Mouse (Mus musculus) midbrain, postnatal 0 days (tissue): ENCODE data around the gene Kif12. TPM values are rescaled to one million over a fixed set of nuclear protein-coding genes. Genes with fewer than 3 reads are reported as not detected.
A peak's percentile ranks its signal among the peaks of the same experiment; 100 is the strongest.

ENCODE experiments used
- ATAC-seq: fragments of 200-750 bp; cut with Nextera tagmentation; 2 replicates; pipeline ENCODE4 v1.8.0; 2017; ENCODE audit warnings: moderate number of reproducible peaks, mild to moderate bottlenecking, moderate TSS enrichment, moderate library complexity; ENCODE audit not compliant: low FRiP score
- DNase-seq: peaks from one replicate; pipeline ENCODE4 v3.0.0-alpha.2; 2015; ENCODE audit warnings: low spot score
- H3K27ac ChIP-seq: fragments of 300-500 bp; sonication (generic); 2 replicates; pipeline ENCODE4 v1.5.1; 2014; ENCODE audit warnings: low read depth, mild to moderate bottlenecking, low read length, mixed read lengths
- H3K27me3 ChIP-seq: fragments of 300-500 bp; sonication (generic); 2 replicates; pipeline ENCODE4 v1.6.1; 2014; ENCODE audit warnings: low read length, control low read depth, mixed read lengths; ENCODE audit not compliant: insufficient read depth
- H3K36me3 ChIP-seq: fragments of 300-500 bp; sonication (generic); 2 replicates; pipeline ENCODE4 v1.6.1; 2014; ENCODE audit warnings: low read length, control low read depth, mixed read lengths; ENCODE audit not compliant: insufficient read depth
- H3K4me1 ChIP-seq: fragments of 300-500 bp; sonication (generic); 2 replicates; pipeline ENCODE4 v1.6.1; 2014; ENCODE audit warnings: mild to moderate bottlenecking, control low read depth, antibody characterized with exemption, low read length, mixed read lengths; ENCODE audit not compliant: insufficient read depth
- H3K4me2 ChIP-seq: fragments of 300-500 bp; sonication (generic); 2 replicates; pipeline ENCODE4 v1.6.1; 2014; ENCODE audit warnings: low read depth, mild to moderate bottlenecking, low read length, mixed read lengths; ENCODE audit not compliant: poor library complexity, severe bottlenecking
- H3K4me3 ChIP-seq: fragments of 300-500 bp; sonication (generic); 2 replicates; pipeline ENCODE4 v1.5.1; 2014; ENCODE audit warnings: low read depth, mild to moderate bottlenecking, low read length, moderate library complexity
- H3K9ac ChIP-seq: fragments of 300-500 bp; sonication (generic); replicated peaks from 2 replicates; pipeline ENCODE4 v1.6.1; 2014; ENCODE audit warnings: mild to moderate bottlenecking, low read length, moderate library complexity, mixed read lengths; ENCODE audit not compliant: poor library complexity, severe bottlenecking
- H3K9me3 ChIP-seq: fragments of 300-500 bp; sonication (generic); 2 replicates; pipeline ENCODE4 v1.6.1; 2016; ENCODE audit warnings: low read length, control low read depth
- CTCF ChIP-seq: IDR thresholded peaks from 2 replicates; pipeline ENCODE4 v1.5.1; 2016; ENCODE audit warnings: antibody characterized with exemption, mild to moderate bottlenecking
- WGBS: fragments of 180-500 bp; shearing (Covaris S2); extraction: QIAGEN DNeasy Blood & Tissue Kit; methylation state at CpG from one replicate; pipeline ENCODE4 v1.1.7; 2014; 5-methylcytosine and 5-hydroxymethylcytosine counted together
- polyA plus RNA-seq: library from polyadenylated mRNA; unstranded; fragments of >200 nt; fragmentation: Nextera tagmentation; extraction: Ambion mirVana; gene quantifications from 2 replicates; pipeline ENCODE4 v1.2.1, GENCODE M21; 2015
- total RNA-seq: library from RNA; depleted of rRNA; stranded (reverse); fragments of >200 nt; gene quantifications from 2 replicates; pipeline ENCODE4 v1.2.3, GENCODE M21; 2014

Gene Kif12
- total and polyA plus RNA-seq, 2 experiments from 2014 or later: 0.16 to 0.60 TPM

GRCm38 (mm10) chr4:63155596-63155995 lies 16.3 kb downstream of the Kif12 start:
- Histone ChIP-seq H3K4me2 (no peak overlapping the region), H3K9ac (no peak overlapping the region), H3K4me1 (no peaks in the 10 kb centered on the region), H3K36me3 (no peaks in the 10 kb centered on the region), H3K9me3 (no peaks in the 10 kb centered on the region), H3K27ac (no peak overlapping the region), H3K4me3 (no peak overlapping the region), H3K27me3 (no peaks in the 10 kb centered on the region)
- WGBS: 73% methylated on average over 2 of the region's 2 CpGs
- TF ChIP-seq CTCF: no peak
- DNase-seq (no peak), ATAC-seq (no peak)

GRCm38 (mm10) chr4:63154699-63155098 lies 17.2 kb downstream of the Kif12 start, which contains the start of gene Ambp:
Gene Ambp, minus strand, starts transcription at chr4:63154799.
- no peaks in the 10 kb centered on the region for H3K27me3 ChIP-seq
- no peaks in the 10 kb centered on the region for H3K4me1 ChIP-seq
- H3K4me2 ChIP-seq: no peak within 1 kb of the TSS
- no peak for DNase-seq
- no peaks in the 10 kb centered on the region for H3K9me3 ChIP-seq
- no peak for TF ChIP-seq CTCF
- no peak within 1 kb of the TSS for H3K27ac ChIP-seq
- no peak within 1 kb of the TSS for H3K4me3 ChIP-seq
- 65% methylated on average over 5 of the region's 5 CpGs for WGBS
- H3K9ac ChIP-seq: no peak within 1 kb of the TSS
- no peak for ATAC-seq
- H3K36me3 ChIP-seq: no peaks in the 10 kb centered on the region

GRCm38 (mm10) chr4:63154028-63154427 lies 17.9 kb downstream of the Kif12 start:
- H3K4me3 ChIP-seq: no peak overlapping the region
- H3K4me2 ChIP-seq: no peak overlapping the region
- H3K9ac ChIP-seq: no peak overlapping the region
- 60% methylated on average over 4 of the region's 4 CpGs for WGBS
- no peaks in the 10 kb centered on the region for H3K4me1 ChIP-seq
- H3K27me3 ChIP-seq: no peaks in the 10 kb centered on the region
- no peak overlapping the region for H3K27ac ChIP-seq
- H3K9me3 ChIP-seq: no peaks in the 10 kb centered on the region
- ATAC-seq (no peak), DNase-seq (no peak)
- TF ChIP-seq CTCF: no peak
- no peaks in the 10 kb centered on the region for H3K36me3 ChIP-seq

GRCm38 (mm10) chr4:63151127-63151526 lies 20.8 kb downstream of the Kif12 start:
- no peak overlapping the region for H3K9ac ChIP-seq
- no peaks in the 10 kb centered on the region for H3K4me1 ChIP-seq
- no peaks in the 10 kb centered on the region for H3K27me3 ChIP-seq
- H3K4me2 ChIP-seq: no peak overlapping the region
- H3K9me3 ChIP-seq: no peaks in the 10 kb centered on the region
- no peaks in the 10 kb centered on the region for H3K36me3 ChIP-seq
- no peak for TF ChIP-seq CTCF
- ATAC-seq: no peak
- no peak overlapping the region for H3K27ac ChIP-seq
- H3K4me3 ChIP-seq: no peak overlapping the region
- 95% methylated on average over 6 of the region's 6 CpGs for WGBS
- DNase-seq: no peak

- Histone ChIP-seq H3K27me3 (no peaks in the 10 kb centered on the region), H3K9me3 (no peaks in the 10 kb centered on the region), H3K4me2 (no peak overlapping the region), H3K36me3 (no peaks in the 10 kb centered on the region), H3K9ac (no peak overlapping the region), H3K4me3 (no peak overlapping the region), H3K27ac (no peak overlapping the region), H3K4me1 (no peaks in the 10 kb centered on the region)
- no peak for ATAC-seq
- TF ChIP-seq CTCF: no peak
- 98% methylated on average over 6 of the region's 6 CpGs for WGBS
- DNase-seq: no peak
Measured at GRCm38 (mm10) chr4:63147268-63147667, 24.7 kb downstream of the Kif12 start.

- Histone ChIP-seq H3K27me3 (no peaks in the 10 kb centered on the region), H3K27ac (no peak overlapping the region), H3K36me3 (peaks cover 30% of the 10 kb centered on the region), H3K4me2 (no peak overlapping the region), H3K9me3 (no peaks in the 10 kb centered on the region), H3K9ac (no peak overlapping the region), H3K4me1 (no peaks in the 10 kb centered on the region), H3K4me3 (no peak overlapping the region)
- 97% methylated on average over 5 of the region's 5 CpGs for WGBS
- no peak for DNase-seq
- no peak for TF ChIP-seq CTCF
- ATAC-seq: peak; percentile 35; the same call in 1 of the 2 replicates
Measured at GRCm38 (mm10) chr4:63129891-63130624, 41.9 kb downstream of the Kif12 start.
